Mouse (Mus musculus): ENCODE measurements at regions not wholly inside any gene's neighbourhood (a gene's known extent, or its start where the extent isn't known, plus 50 kb on each side); places are given as distances from the start of the nearest gene placed in this dataset.

GRCm38 (mm10) chr6:35377535-35377934 is 51.6 kb upstream of the Fam180a start:
- no peak overlapping the region for H3K27ac ChIP-seq (replicated peaks)
- no peak overlapping the region for H3K4me3 ChIP-seq
- H3K27me3 ChIP-seq (replicated peaks; ENCODE audit: low read depth, poor library complexity, severe bottlenecking) = no peaks in the 10 kb centered on the region
- 86% methylated on average over 3 of the region's 3 CpGs for WGBS
- no peaks in the 10 kb centered on the region for H3K9me3 ChIP-seq
- H3K4me1 ChIP-seq = peaks cover 7% of the 10 kb centered on the region
- DNase-seq (ENCODE audit: low spot score) = no peak
- H3K36me3 ChIP-seq (replicated peaks) = no peaks in the 10 kb centered on the region

- Histone ChIP-seq H3K9me3 (no peaks in the 10 kb centered on the region), H3K4me3 (no peak overlapping the region), H3K27ac (replicated peaks) (no peak overlapping the region), H3K36me3 (replicated peaks) (no peaks in the 10 kb centered on the region), H3K27me3 (replicated peaks; ENCODE audit: low read depth, poor library complexity, severe bottlenecking) (no peaks in the 10 kb centered on the region), H3K4me1 (peaks cover 7% of the 10 kb centered on the region)
- DNase-seq (ENCODE audit: low spot score) = no peak
- WGBS = 84% methylated on average over 9 of the region's 9 CpGs
Observed at GRCm38 (mm10) chr6:35376526-35376925, 50.6 kb upstream of the Fam180a start.

All from embryonic facial prominence, embryonic 10.5 days (tissue).